Mouse (Mus musculus) embryo, embryonic 11.5 days (tissue): Measurements from ENCODE around the gene Anapc16.

ENCODE experiments used
- DNase-seq: peaks from one replicate; pipeline ENCODE4 v3.0.0-alpha.2; 2012; ENCODE audit warnings: low read depth, low spot score

Gene Anapc16

DNA sequence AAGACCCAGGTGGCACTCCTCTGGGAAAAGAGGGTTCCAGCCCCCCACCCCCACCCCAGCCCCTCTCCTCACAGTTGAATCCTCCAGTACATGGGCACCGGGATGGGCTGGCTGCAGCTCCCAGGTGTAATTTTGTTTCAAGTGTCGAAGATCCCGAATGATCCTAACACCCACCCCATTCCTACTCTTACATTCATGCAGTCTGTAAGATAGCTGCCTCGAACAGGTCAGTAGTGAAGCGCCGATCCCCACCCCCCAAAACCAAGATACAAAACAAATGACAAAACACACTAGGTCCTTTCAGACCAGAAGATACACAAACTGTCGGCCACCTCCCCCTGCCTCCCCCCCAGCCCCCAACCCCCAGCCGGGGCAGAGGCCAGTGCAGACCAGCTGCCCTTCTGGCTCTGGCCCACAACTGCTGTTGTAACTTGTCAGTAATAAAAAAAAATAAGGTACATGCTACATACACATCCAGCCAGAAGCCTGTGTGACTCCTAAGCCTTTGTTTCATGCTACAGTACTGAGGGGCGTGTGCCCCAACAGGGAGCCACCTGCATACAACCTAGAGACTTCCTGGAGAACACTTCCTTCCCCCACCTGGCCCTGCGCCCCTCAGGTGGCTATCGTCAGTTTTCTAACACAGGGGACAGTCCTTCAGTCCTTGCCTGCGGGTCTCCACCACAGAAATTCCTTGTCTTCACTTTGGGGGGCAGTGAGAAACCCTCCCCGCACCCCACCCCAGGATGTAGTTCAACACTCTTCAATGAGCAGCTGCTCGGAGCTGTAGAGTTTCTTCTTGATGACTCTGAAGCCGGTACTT is 52.9 kb downstream of the Anapc16 start:
- no peak for DNase-seq

DNA sequence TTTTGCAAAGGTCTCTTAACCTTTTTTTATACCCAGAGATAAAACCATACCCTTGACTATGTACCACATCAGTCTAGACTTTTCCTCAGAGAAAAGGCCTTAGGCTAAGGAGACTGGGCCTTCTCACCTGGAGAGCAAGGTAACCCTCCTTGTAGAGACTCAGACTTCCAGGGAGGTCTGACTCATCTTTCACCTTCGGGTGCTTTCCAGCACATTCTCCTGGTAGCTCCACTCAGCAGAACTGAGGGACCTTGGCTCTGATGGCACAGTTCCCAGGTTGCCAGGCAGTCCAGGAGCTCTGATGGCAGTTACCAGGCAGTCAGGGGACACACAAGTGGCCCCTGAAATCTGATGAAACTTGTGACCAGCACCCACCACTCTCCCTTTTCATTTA is 53.7 kb downstream of the Anapc16 start:
- DNase-seq = no peak

DNA sequence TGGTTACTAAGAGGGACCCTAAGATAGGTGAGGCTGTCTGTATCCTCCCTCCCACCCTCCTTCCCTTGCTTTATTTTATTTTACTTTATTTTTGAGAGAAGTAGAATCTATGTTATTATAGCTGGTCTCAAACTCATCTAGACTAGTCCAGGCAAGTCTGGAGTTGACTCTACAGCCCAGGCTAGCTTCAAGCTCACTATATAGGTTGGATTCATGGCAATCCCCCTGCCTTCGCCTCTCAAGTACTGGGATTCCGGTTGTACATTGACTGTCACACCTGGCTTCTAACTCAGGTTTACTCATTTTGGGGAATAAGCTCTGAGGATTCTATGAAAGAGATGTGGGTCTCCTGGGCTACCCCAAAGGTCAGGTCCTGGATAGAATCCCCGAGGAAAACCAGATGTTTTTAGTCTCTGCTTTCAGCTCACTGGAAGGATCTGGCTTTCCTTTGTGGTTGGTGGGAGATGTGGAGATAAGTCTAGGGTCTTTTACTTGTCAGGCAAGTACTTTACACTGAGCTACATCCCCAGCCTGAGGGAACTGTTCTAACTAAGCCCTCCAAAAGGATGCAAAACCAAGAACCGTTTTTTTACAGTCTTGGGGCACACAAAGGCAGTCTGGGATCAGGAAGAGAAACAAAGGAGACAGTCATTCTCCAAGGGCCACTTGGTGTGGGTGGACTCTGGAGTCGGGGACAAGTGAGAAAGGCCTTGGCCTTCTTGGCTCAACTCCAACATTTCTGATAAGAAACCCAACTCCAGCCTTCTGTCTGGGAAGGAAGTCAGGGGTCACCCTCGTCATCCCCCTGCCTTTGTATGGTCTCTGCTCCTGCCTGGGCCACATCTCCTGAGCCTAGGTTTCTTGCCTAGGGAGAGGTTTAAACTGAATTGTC is 54.3 kb downstream of the Anapc16 start:
- no peak for DNase-seq

DNA sequence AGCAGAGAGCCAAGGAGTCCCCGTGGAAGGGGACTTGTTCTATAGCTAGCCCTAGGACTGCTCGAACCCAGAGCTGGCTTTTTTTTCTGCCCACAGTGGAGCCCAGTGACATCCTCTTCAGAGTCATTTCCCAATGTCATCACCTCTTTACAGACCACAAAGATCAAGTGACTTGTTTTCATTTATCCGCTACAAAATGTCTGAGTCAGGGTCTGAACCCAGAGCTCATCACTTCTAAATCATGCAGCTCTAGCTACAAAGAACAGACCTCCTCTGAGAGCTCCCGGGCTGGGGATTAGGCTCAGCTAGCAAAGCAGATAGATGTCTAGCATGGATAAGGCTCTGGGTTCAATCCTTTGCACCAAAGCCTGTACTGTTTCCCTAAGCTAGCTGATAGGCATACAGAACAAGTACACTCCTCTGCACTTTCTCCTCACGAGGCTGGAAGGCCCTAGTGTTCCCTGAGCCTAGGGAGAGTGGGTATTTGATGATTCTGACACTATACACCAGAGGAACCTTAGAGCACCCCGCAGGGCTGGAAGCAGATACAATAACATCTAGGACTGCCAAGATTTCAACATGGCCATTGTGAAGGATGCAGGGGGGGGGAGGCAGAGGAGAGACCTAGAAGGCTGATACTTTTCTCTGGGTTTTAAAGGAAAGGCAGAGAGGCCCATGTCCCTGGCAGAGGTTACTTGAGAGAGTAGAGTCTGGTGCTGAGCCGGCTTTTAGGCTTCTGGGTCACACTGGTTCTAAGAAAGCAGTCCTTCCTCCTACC is 55.5 kb downstream of the Anapc16 start:
- no peak for DNase-seq

DNA sequence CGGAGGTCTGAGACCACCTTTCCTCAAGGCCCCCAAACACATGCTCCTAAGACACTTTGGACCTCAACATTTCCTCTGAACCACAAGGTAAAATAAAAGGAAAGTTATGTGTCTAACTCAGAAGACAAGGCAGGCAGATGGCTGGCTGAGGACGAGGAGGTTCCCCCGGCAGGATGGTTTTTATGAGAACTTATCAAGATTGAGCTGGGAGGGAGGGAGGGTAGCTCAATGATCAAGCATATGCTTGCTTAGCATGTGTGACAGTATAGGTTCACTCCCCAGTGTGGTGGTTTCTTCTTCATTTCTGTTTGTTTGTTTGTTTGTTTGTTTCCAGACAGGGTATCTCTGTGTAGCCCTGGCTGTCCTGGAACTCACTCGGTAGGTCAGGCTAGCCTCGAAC is 56.6 kb downstream of the Anapc16 start:
- DNase-seq = no peak

DNA sequence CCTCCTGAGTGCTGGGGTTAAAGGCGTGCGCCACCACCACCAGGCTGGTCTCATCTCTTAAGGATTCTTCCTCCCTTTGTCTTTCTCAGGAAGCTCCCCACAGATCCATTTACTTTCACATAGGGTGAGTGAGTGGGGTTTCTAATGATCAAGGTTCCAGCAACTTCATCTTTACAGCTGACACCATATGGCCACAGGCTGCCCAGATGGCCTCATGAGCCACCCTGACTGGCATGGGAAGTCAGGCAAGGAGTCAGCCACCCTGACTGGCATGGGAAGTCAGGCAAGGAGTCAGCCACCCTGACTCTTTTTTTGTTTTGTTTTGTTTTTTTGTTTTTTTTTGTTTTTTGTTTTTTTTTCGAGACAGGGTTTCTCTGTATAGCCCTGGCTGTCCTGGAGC is 57.5 kb downstream of the Anapc16 start:
- DNase-seq = no peak

DNA sequence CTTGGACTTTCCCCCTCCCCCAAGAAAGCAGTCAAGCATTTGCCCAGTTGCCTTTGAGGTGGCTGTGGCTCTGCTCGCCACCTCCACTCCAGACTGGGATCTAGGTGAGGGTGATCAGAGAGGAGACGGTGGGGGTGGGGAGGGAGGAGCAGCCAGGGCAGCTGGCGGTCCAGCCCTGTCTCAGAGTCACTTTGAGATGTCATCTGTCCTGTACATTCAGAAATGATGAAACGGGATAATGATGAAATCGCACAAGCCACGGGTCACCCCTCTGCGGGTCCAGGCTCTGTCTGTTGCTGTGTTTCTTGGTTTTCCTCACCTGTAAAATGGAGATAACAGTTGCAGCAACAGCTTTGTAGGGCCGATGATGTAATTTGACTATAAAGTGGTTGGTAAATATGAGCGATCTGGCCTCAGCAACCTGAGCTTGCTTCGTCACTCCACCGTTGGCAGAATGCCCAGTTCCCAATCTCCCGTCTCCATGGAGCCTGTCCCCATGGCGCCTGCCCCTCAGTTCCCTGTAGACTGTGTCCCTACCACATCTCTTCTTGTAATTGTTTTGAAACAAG is 59.4 kb downstream of the Anapc16 start:
- no peak for DNase-seq

DNA sequence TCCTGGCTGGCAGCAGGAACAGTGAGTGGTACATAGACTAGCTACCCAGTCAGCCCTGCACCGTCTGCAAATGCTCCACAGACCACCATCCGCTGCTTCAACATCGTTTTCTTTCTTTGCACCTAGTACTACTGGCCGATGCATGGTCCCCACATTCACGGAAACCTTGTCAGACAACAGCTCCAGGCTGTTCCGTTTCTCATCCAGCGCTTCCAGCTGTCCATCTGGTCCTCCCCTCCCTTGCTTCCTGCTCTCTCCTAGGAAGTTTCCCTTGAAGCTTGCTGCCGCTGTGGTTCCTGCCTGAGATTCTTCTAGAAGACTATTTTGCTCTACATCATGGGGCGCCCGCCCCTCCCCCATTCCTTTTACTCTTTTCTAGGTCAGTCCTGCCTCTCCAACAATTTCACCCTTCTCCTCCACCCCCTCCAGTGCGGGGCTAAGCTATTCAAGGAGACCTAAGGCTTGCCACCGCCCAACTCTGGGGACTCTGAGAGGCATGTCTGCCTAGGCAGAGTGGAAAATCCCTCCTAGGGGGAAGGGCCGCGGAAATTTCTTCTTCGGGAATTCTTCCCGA is 60.0 kb downstream of the Anapc16 start:
- DNase-seq = no peak

DNA sequence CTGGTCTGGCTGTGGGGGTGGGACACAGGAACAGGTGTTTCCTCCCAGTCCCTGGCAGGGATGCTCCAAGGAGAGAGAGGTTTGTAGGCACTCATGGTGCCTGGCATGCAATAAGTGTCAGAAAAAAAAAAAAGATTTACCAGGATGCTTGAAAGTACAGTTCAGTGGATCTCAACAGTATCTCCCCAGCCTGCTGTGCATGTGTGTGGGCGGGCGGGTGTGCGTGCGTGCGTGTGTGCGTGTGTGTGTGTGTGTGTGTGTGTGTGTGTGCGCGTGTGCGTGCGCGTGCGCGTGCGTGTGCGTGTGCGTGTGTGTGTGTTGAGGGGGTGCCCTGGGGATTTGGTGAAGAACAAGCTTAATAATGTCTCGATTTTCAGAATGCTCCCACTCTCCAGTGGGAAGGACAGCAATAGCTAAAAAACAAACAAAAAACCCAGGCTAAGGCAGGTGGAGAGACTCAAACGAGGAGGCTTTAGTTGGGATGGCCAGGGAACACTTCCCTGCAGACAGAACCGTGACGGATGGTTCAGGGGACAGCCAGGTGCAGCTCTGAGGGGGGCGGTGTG is 60.6 kb downstream of the Anapc16 start:
- DNase-seq = no peak

DNA sequence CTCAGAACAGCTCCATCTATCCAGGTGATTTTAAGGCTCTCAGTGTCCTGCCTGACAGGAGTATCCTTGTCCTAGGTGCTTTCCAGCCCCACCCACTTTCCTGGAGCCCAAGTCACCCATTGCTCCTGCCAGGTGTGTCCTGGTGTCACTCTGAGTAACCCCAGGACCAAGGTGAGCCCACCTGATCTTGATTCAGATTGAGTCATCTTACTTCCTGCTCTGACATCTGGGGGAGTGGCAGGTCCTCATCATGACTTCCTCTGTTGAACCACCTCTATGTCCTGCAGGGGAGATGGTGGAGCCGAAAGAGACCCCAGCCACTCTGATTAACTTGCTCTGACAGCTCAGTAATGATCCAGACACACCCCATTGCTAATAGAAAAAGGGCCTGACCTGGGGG is 63.9 kb downstream of the Anapc16 start:
- DNase-seq = no peak

DNA sequence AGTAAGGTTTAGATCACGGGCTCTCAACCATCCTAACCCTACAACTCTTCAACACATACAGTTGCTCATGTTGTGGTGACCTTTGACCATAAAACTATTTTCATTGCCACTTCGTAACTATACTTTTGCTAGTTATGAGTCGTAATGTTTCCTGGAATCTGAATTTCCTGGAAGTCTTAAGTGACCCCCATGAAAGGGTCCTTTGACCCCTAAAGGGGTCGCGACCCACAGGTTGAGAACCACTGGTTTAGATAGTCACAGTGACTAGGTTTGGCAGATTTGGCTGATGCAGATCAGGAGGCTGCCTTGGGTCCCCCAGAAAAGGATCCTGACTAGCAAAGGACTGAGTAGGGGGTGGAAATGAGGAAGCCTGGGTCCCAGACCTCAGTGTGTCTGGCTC is 64.3 kb downstream of the Anapc16 start:
- no peak for DNase-seq
